In the genomic region with DNA sequence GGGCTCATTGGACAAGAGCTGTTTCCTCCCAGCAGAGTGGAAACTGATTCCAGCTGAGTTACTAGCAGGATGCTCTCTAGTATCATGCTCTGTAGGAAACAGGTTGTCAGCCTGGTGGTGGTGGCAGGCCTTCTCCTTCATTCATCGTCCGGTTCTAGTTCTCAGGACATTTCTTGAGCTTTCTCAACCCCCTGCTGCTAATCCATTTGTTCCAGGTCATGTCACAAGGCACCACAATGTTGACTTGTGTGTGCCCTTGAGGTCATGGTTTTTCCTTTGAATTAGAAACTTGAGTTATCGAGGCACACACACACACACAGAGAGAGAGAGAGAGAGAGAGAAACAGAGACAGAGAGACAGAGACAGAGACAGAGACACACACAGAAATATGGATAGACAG, we compare ENCODE assay signal across 22 mouse cellular contexts.
A peak's percentile ranks its signal among the peaks of the same experiment; 100 is the strongest.
DNase-seq lines count a peak whose midpoint lies in the region; ATAC-seq lines count a peak whose summit lies in the region.
"Had no signal": no experiment of that assay in that cellular context is flagged by ENCODE, and none has a peak within 500 bp of the region (broad histone marks: within the 10 kb centered on the region; RNA-seq: fewer than 3 reads in every experiment).

No protein-coding gene starts in this region.

- no peak overlapping the region for H3K4me2 ChIP-seq in midbrain, embryonic 13.5 days (replicated peaks)
- H3K4me2 ChIP-seq in hindbrain, embryonic 16.5 days (ENCODE audit: low read length): no peak overlapping the region
- H3K4me2 ChIP-seq in intestine, embryonic 15.5 days (replicated peaks): no peak overlapping the region
- H3K4me2 ChIP-seq: forebrain, embryonic 13.5 days; heart, embryonic 11.5 days; hindbrain, embryonic 13.5 days had no signal

- H3K36me3 ChIP-seq in midbrain, embryonic 10.5 days: no peaks in the 10 kb centered on the region
- no peaks in the 10 kb centered on the region for H3K36me3 ChIP-seq in midbrain, embryonic 13.5 days
- H3K36me3 ChIP-seq in hindbrain, embryonic 16.5 days (ENCODE audit: control insufficient read depth, insufficient read depth, low read length): no peaks in the 10 kb centered on the region
- H3K36me3 ChIP-seq in intestine, embryonic 15.5 days: no peaks in the 10 kb centered on the region
- H3K36me3 ChIP-seq: forebrain, embryonic 10.5 days; hindbrain, embryonic 13.5 days had no signal

- ATAC-seq in midbrain, embryonic 13.5 days: no peak
- ATAC-seq in CD4-positive, CD25-positive, alpha-beta regulatory T cell, adult 4 months: no peak
- ATAC-seq in hindbrain, embryonic 16.5 days: no peak
- no peak for ATAC-seq in intestine, embryonic 15.5 days
- ATAC-seq: activated CD4-positive, CD25-positive, alpha-beta regulatory T cell, adult 4 months; forebrain, embryonic 13.5 days; forebrain, embryonic 16.5 days had no signal

- peak; percentile 38 for DNase-seq in midbrain, embryonic 10.5 days (ENCODE audit: low spot score)
- DNase-seq in embryo, embryonic 11 days: peak; percentile 36
- peak; percentile 46 for DNase-seq in retina, embryonic 14.5 days (ENCODE audit: low spot score)
- DNase-seq: adrenal gland, adult 8-10 months; adrenal gland, postnatal 25 days; B cell, adult 2 months; cerebellum, adult 11-12 months; cerebellum, adult 8-10 months; cerebellum, postnatal 10 days; cerebellum, postnatal 36 days; gastrocnemius, postnatal 10 days; heart, adult 11 months had no signal

- no peak overlapping the region for H3K4me3 ChIP-seq in midbrain, embryonic 10.5 days
- H3K4me3 ChIP-seq in midbrain, embryonic 13.5 days (replicated peaks): no peak overlapping the region
- no peak overlapping the region for H3K4me3 ChIP-seq in hindbrain, embryonic 16.5 days (ENCODE audit: low read length)
- H3K4me3 ChIP-seq in intestine, embryonic 15.5 days (replicated peaks): no peak overlapping the region
- H3K4me3 ChIP-seq: forebrain, embryonic 10.5 days; forebrain, embryonic 13.5 days; hindbrain, embryonic 13.5 days had no signal

- 17% methylated on average over 3 of the region's 3 CpGs for WGBS in midbrain, embryonic 10.5 days
- 9% methylated on average over 3 of the region's 3 CpGs for WGBS in midbrain, embryonic 13.5 days
- WGBS in hindbrain, embryonic 16.5 days: 10% methylated on average over 3 of the region's 3 CpGs
- WGBS in intestine, embryonic 15.5 days: 53% methylated on average over 3 of the region's 3 CpGs

- peaks cover 38% of the 10 kb centered on the region for H3K4me1 ChIP-seq in midbrain, embryonic 10.5 days
- H3K4me1 ChIP-seq in midbrain, embryonic 13.5 days (replicated peaks): peaks cover 14% of the 10 kb centered on the region
- H3K4me1 ChIP-seq in hindbrain, embryonic 16.5 days (ENCODE audit: control insufficient read depth, insufficient read depth, low read depth, low read length): 0 out of 2 replicates have a peak, but pooled peaks cover 7% of the 10 kb centered on the region
- H3K4me1 ChIP-seq in intestine, embryonic 15.5 days (replicated peaks): 0 out of 2 replicates have a peak, but pooled peaks cover 2% of the 10 kb centered on the region
- H3K4me1 ChIP-seq: forebrain, embryonic 13.5 days had no signal

- no peak overlapping the region for H3K9ac ChIP-seq in midbrain, embryonic 13.5 days (replicated peaks)
- no peak overlapping the region for H3K9ac ChIP-seq in hindbrain, embryonic 16.5 days (ENCODE audit: low read depth, low read length)
- H3K9ac ChIP-seq in intestine, embryonic 15.5 days: no peak overlapping the region
- H3K9ac ChIP-seq: forebrain, embryonic 13.5 days; hindbrain, embryonic 13.5 days had no signal

- no peak overlapping the region for H3K27ac ChIP-seq in midbrain, embryonic 10.5 days (replicated peaks)
- no peak overlapping the region for H3K27ac ChIP-seq in midbrain, embryonic 13.5 days
- no peak overlapping the region for H3K27ac ChIP-seq in hindbrain, embryonic 16.5 days (ENCODE audit: low read depth, low read length)
- H3K27ac ChIP-seq in intestine, embryonic 15.5 days: no peak overlapping the region
- H3K27ac ChIP-seq: forebrain, embryonic 10.5 days; forebrain, embryonic 13.5 days; hindbrain, embryonic 13.5 days had no signal

- H3K27me3 ChIP-seq in midbrain, embryonic 10.5 days (ENCODE audit: low read depth, poor library complexity, severe bottlenecking): peaks cover 26% of the 10 kb centered on the region
- 0 out of 2 replicates have a peak, but pooled peaks cover 6% of the 10 kb centered on the region for H3K27me3 ChIP-seq in midbrain, embryonic 13.5 days
- no peaks in the 10 kb centered on the region; the same call in 1 of the 2 replicates for H3K27me3 ChIP-seq in hindbrain, embryonic 16.5 days (replicated peaks; ENCODE audit: control insufficient read depth, insufficient read depth, low read length)
- no peaks in the 10 kb centered on the region for H3K27me3 ChIP-seq in intestine, embryonic 15.5 days (replicated peaks)

- H3K9me3 ChIP-seq in midbrain, embryonic 10.5 days (replicated peaks): no peaks in the 10 kb centered on the region
- H3K9me3 ChIP-seq in midbrain, embryonic 13.5 days: no peaks in the 10 kb centered on the region
- H3K9me3 ChIP-seq in hindbrain, embryonic 16.5 days (ENCODE audit: control insufficient read depth, low read length): no peaks in the 10 kb centered on the region
- H3K9me3 ChIP-seq in intestine, embryonic 15.5 days: no peaks in the 10 kb centered on the region
- H3K9me3 ChIP-seq: forebrain, embryonic 10.5 days; forebrain, embryonic 13.5 days; hindbrain, embryonic 13.5 days had no signal
